Mouse (Mus musculus) olfactory bulb, adult 2 months (tissue): ENCODE measurements around the gene Acp5.

Experiments used
- CTCF ChIP-seq: fragments of 200-500 bp; IDR thresholded peaks from 2 replicates; pipeline ENCODE4 v1.5.1; 2012; ENCODE audit warnings: low read depth, mild to moderate bottlenecking, low read length, moderate library complexity; ENCODE audit not compliant: insufficient read depth
- POLR2A ChIP-seq: fragments of 200-500 bp; IDR thresholded peaks from 2 replicates; pipeline ENCODE4 v1.6.1; 2012; ENCODE audit warnings: mild to moderate bottlenecking, low read depth, low read length, moderate library complexity; ENCODE audit not compliant: insufficient read depth

- TF ChIP-seq CTCF = no peak
- no peak for TF ChIP-seq POLR2A
Measured at GRCm38 (mm10) chr9:22131226-22131981, 4.1 kb downstream of the Acp5 start.
